Mouse (Mus musculus) neural tube, embryonic 14.5 days (tissue): ENCODE measurements around the gene Gm11562. TPM values are rescaled to one million over a fixed set of nuclear protein-coding genes. Genes with fewer than 3 reads are reported as not detected.
"Not testable (repeated sequence)": the region's sequence is repeated elsewhere in the genome, so short reads cannot be mapped to it uniquely, and the experiment has no call there.

ENCODE experiments used
- ATAC-seq: fragments of 200-750 bp; cut with Nextera tagmentation; 2 replicates; pipeline ENCODE4 v1.8.0; 2017; ENCODE audit warnings: low read depth, mild to moderate bottlenecking, moderate TSS enrichment, moderate library complexity
- H3K27ac ChIP-seq: fragments of 300-500 bp; sonication (generic); 2 replicates; pipeline ENCODE4 v1.5.1; 2014; ENCODE audit warnings: low read depth, mild to moderate bottlenecking, control low read depth, low read length, moderate library complexity, mixed read lengths
- H3K27me3 ChIP-seq: fragments of 300-500 bp; sonication (generic); 2 replicates; pipeline ENCODE4 v1.6.1; 2014; ENCODE audit warnings: low read length; ENCODE audit not compliant: control insufficient read depth, insufficient read depth
- H3K36me3 ChIP-seq: fragments of 300-500 bp; sonication (generic); 2 replicates; pipeline ENCODE4 v1.6.1; 2014; ENCODE audit warnings: low read length, mixed read lengths; ENCODE audit not compliant: control insufficient read depth, insufficient read depth
- H3K4me1 ChIP-seq: fragments of 300-500 bp; sonication (generic); 2 replicates; pipeline ENCODE4 v1.6.1; 2014; ENCODE audit warnings: low read length; ENCODE audit not compliant: control insufficient read depth, insufficient read depth
- H3K4me2 ChIP-seq: fragments of 300-500 bp; sonication (generic); 2 replicates; pipeline ENCODE4 v1.6.1; 2014; ENCODE audit warnings: mild to moderate bottlenecking, low read depth, low read length, control low read depth
- H3K4me3 ChIP-seq: fragments of 300-500 bp; sonication (generic); 2 replicates; pipeline ENCODE4 v1.5.1; 2014; ENCODE audit warnings: low read depth, low read length, control low read depth, mixed read lengths
- H3K9ac ChIP-seq: fragments of 300-500 bp; sonication (generic); replicated peaks from 2 replicates; pipeline ENCODE4 v1.6.1; 2014; ENCODE audit warnings: low read depth, mild to moderate bottlenecking, control low read depth, low read length, mixed read lengths
- H3K9me3 ChIP-seq: fragments of 300-500 bp; sonication (generic); 2 replicates; pipeline ENCODE4 v1.6.1; 2016; ENCODE audit warnings: low read length; ENCODE audit not compliant: control insufficient read depth
- WGBS: fragments of 180-500 bp; shearing (Covaris S2); extraction: QIAGEN DNeasy Blood & Tissue Kit; methylation state at CpG from one replicate; pipeline ENCODE4 v1.1.7; 2014; 5-methylcytosine and 5-hydroxymethylcytosine counted together
- polyA plus RNA-seq: library from polyadenylated mRNA; unstranded; fragments of >200 nt; fragmentation: Nextera tagmentation; extraction: Ambion mirVana; gene quantifications from 2 replicates; pipeline ENCODE4 v1.2.1, GENCODE M21; 2014

Gm11562 gene
- polyA plus RNA-seq, 1 experiment from 2014 or later: not detected

- WGBS: 84% methylated on average over 9 of the region's 9 CpGs
- H3K27ac ChIP-seq, H3K9ac ChIP-seq, ATAC-seq, H3K4me2 ChIP-seq, H3K9me3 ChIP-seq, H3K36me3 ChIP-seq, H3K4me1 ChIP-seq, H3K27me3 ChIP-seq, H3K4me3 ChIP-seq: not testable (repeated sequence)
Measured at GRCm38 (mm10) chr11:99643635-99644139, 23.5 kb upstream of the Gm11562 start, which contains the start of gene Krtap4-7. TSS of gene Krtap4-7 (minus strand) at chr11:99644089.

- no peaks in the 10 kb centered on the region for H3K9me3 ChIP-seq
Measured at GRCm38 (mm10) chr11:99640926-99641325, 20.7 kb upstream of the Gm11562 start.

GRCm38 (mm10) chr11:99637086-99637485, 16.9 kb upstream of the Gm11562 start:
- H3K4me3 ChIP-seq: no peak overlapping the region
- no peak for ATAC-seq
- H3K9me3 ChIP-seq: no peaks in the 10 kb centered on the region
- H3K4me1 ChIP-seq: no peaks in the 10 kb centered on the region
- H3K27me3 ChIP-seq: no peaks in the 10 kb centered on the region
- no peak overlapping the region for H3K9ac ChIP-seq
- WGBS: 74% methylated on average over 1 of the region's 1 CpGs
- no peak overlapping the region for H3K4me2 ChIP-seq
- H3K27ac ChIP-seq: no peak overlapping the region
- H3K36me3 ChIP-seq: no peaks in the 10 kb centered on the region

More at GRCm38 (mm10) chr11:99640926-99641325, 20.7 kb upstream of the Gm11562 start:
- 60% methylated on average over 1 of the region's 1 CpGs for WGBS
- no peaks in the 10 kb centered on the region for H3K4me1 ChIP-seq
- no peak for ATAC-seq
- H3K4me3 ChIP-seq: no peak overlapping the region
- H3K4me2 ChIP-seq: no peak overlapping the region
- H3K27me3 ChIP-seq: no peaks in the 10 kb centered on the region
- no peak overlapping the region for H3K9ac ChIP-seq
- no peak overlapping the region for H3K27ac ChIP-seq
- no peaks in the 10 kb centered on the region for H3K36me3 ChIP-seq

GRCm38 (mm10) chr11:99634653-99635134, 14.5 kb upstream of the Gm11562 start, which contains the start of gene Krtap4-2:
TSS of gene Krtap4-2 (minus strand) at chr11:99635084.
- Histone ChIP-seq H3K4me3 (no peak within 1 kb of the TSS), H3K27ac (no peak within 1 kb of the TSS), H3K4me1 (no peaks in the 10 kb centered on the region), H3K9me3 (no peaks in the 10 kb centered on the region), H3K36me3 (no peaks in the 10 kb centered on the region), H3K4me2 (no peak within 1 kb of the TSS), H3K27me3 (no peaks in the 10 kb centered on the region), H3K9ac (no peak within 1 kb of the TSS)
- ATAC-seq: no peak
- WGBS: 45% methylated on average over 7 of the region's 8 CpGs

GRCm38 (mm10) chr11:99633293-99633692, 13.1 kb upstream of the Gm11562 start:
- H3K9me3 ChIP-seq: no peaks in the 10 kb centered on the region
- no peaks in the 10 kb centered on the region for H3K27me3 ChIP-seq
- no peak overlapping the region for H3K9ac ChIP-seq
- no peak overlapping the region for H3K4me2 ChIP-seq
- WGBS: 72% methylated on average over 2 of the region's 2 CpGs
- no peaks in the 10 kb centered on the region for H3K4me1 ChIP-seq
- no peak overlapping the region for H3K27ac ChIP-seq
- no peak overlapping the region for H3K4me3 ChIP-seq
- no peak for ATAC-seq
- no peaks in the 10 kb centered on the region for H3K36me3 ChIP-seq

GRCm38 (mm10) chr11:99630890-99631289, 10.7 kb upstream of the Gm11562 start:
- Histone ChIP-seq H3K4me2 (no peak overlapping the region), H3K4me1 (no peaks in the 10 kb centered on the region), H3K9me3 (no peaks in the 10 kb centered on the region), H3K27ac (no peak overlapping the region), H3K27me3 (no peaks in the 10 kb centered on the region), H3K36me3 (no peaks in the 10 kb centered on the region), H3K9ac (no peak overlapping the region), H3K4me3 (no peak overlapping the region)
- ATAC-seq: no peak
- 89% methylated on average over 3 of the region's 3 CpGs for WGBS

- Histone ChIP-seq H3K4me3 (no peak within 1 kb of the TSS), H3K4me1 (no peaks in the 10 kb centered on the region), H3K9ac (no peak within 1 kb of the TSS), H3K9me3 (no peaks in the 10 kb centered on the region), H3K4me2 (no peak within 1 kb of the TSS), H3K27me3 (no peaks in the 10 kb centered on the region), H3K27ac (no peak within 1 kb of the TSS), H3K36me3 (no peaks in the 10 kb centered on the region)
- 87% methylated on average over 4 of the region's 4 CpGs for WGBS
- ATAC-seq: no peak
Measured at GRCm38 (mm10) chr11:99628138-99628537, 7.9 kb upstream of the Gm11562 start, which contains the start of gene Krtap4-1. TSS of gene Krtap4-1 (minus strand) at chr11:99628238.

- ATAC-seq: no peak
- H3K36me3 ChIP-seq: no peaks in the 10 kb centered on the region
- H3K4me1 ChIP-seq: no peaks in the 10 kb centered on the region
- no peak within 1 kb of the TSS for H3K9ac ChIP-seq
- H3K4me2 ChIP-seq: no peak within 1 kb of the TSS
- no peaks in the 10 kb centered on the region for H3K27me3 ChIP-seq
- H3K4me3 ChIP-seq: no peak within 1 kb of the TSS
- 89% methylated on average over 3 of the region's 3 CpGs for WGBS
- H3K27ac ChIP-seq: no peak within 1 kb of the TSS
- no peaks in the 10 kb centered on the region for H3K9me3 ChIP-seq
Measured at GRCm38 (mm10) chr11:99614796-99615363, 5.4 kb downstream of the Gm11562 start, which contains the start of gene Krtap2-4. TSS of gene Krtap2-4 (minus strand) at chr11:99614846.

GRCm38 (mm10) chr11:99610089-99610488, 10.1 kb downstream of the Gm11562 start, which contains the start of gene Gm11937:
TSS of gene Gm11937 (minus strand) at chr11:99610189.
- H3K9ac ChIP-seq, H3K27me3 ChIP-seq, H3K4me3 ChIP-seq, H3K36me3 ChIP-seq, H3K27ac ChIP-seq, H3K4me2 ChIP-seq, ATAC-seq, H3K9me3 ChIP-seq, H3K4me1 ChIP-seq: not testable (repeated sequence)
- 79% methylated on average over 1 of the region's 2 CpGs for WGBS
